Mouse (Mus musculus) erythroid progenitor cell, adult 5-6 weeks (primary cell): ENCODE measurements around the gene Fli1. TPM values are rescaled to one million over a fixed set of nuclear protein-coding genes. Genes with fewer than 3 reads are reported as not detected.

Source experiments
- ATAC-seq: replicated peaks from 2 replicates; pipeline ENCODE4 v1.8.0; 2016; ENCODE audit warnings: moderate number of reproducible peaks, mild to moderate bottlenecking, moderate TSS enrichment, inconsistent platforms; ENCODE audit not compliant: poor library complexity, low FRiP score, severe bottlenecking
- total RNA-seq, 2 experiments: library from RNA; stranded (forward) in 1 of 2; stranded (reverse) in 1 of 2; fragments of 150-400 nt in 1 of 2; fragments of 186-747, 209-891 nt in 1 of 2; gene quantifications; 2 replicates each; pipeline versions ENCODE4 v1.2.3 to v1.2.4; 2015 to 2017; ENCODE audit warnings: low replicate concordance in 2 of 2

Fli1 gene
- total RNA-seq, 2 experiments from 2014 or later: 13.4 to 27.2 TPM

GRCm38 (mm10) chr9:32376031-32376430 lies 166.6 kb downstream of the Fli1 start:
- ATAC-seq: no peak

- ATAC-seq: no peak
Measured at GRCm38 (mm10) chr9:32373656-32374055, 169.0 kb downstream of the Fli1 start.

Other genes with a start within 250 kb of the Fli1 start
- gene Kcnj5, start 198.5 kb downstream of the Fli1 start, total RNA-seq (2015; ENCODE audit: low replicate concordance): 0.36 TPM in 1 of 2 replicates, not detected in the other
- gene Kcnj5, start 198.5 kb downstream of the Fli1 start, total RNA-seq (2017; ENCODE audit: low replicate concordance): 0.39 and 1.4 TPM in 2 replicates
- gene Kcnj1, start 170.4 kb downstream of the Fli1 start, total RNA-seq (2015; ENCODE audit: low replicate concordance): not detected in 2 replicates
- not detected in 2 replicates for gene Kcnj1, start 170.4 kb downstream of the Fli1 start, total RNA-seq (2017; ENCODE audit: low replicate concordance)
- 9.0 and 23.1 TPM in 2 replicates for gene Ets1, start 93.4 kb upstream of the Fli1 start, total RNA-seq (2015; ENCODE audit: low replicate concordance)
- gene Ets1, start 93.4 kb upstream of the Fli1 start, total RNA-seq (2017; ENCODE audit: low replicate concordance): 17.5 and 22.3 TPM in 2 replicates